Mouse (Mus musculus) forebrain, embryonic 11.5 days (tissue): ENCODE measurements around the gene Alkbh7. TPM values are rescaled to one million over a fixed set of nuclear protein-coding genes. Genes with fewer than 3 reads are reported as not detected.

Experiments
- ATAC-seq: fragments of 200-750 bp; cut with Nextera tagmentation; replicated peaks from 2 replicates; pipeline ENCODE4 v1.8.0; 2017; ENCODE audit warnings: moderate TSS enrichment; ENCODE audit not compliant: low FRiP score
- DNase-seq: peaks from one replicate; pipeline ENCODE4 v3.0.0-alpha.2; 2017; ENCODE audit warnings: low spot score
- H3K27ac ChIP-seq: fragments of 300-500 bp; sonication (generic); 2 replicates; pipeline ENCODE4 v1.5.1; 2014; ENCODE audit warnings: low read depth, low read length
- H3K27me3 ChIP-seq: fragments of 300-500 bp; sonication (generic); 2 replicates; pipeline ENCODE4 v1.6.1; 2014; ENCODE audit warnings: mild to moderate bottlenecking, low read length, mixed read lengths; ENCODE audit not compliant: control insufficient read depth, insufficient read depth
- H3K36me3 ChIP-seq: fragments of 300-500 bp; sonication (generic); 2 replicates; pipeline ENCODE4 v1.6.1; 2014; ENCODE audit warnings: mild to moderate bottlenecking, low read length, moderate library complexity, mixed read lengths; ENCODE audit not compliant: control insufficient read depth, insufficient read depth
- H3K4me1 ChIP-seq: fragments of 300-500 bp; sonication (generic); replicated peaks from 2 replicates; pipeline ENCODE4 v1.6.1; 2014; ENCODE audit warnings: low read length, mixed read lengths; ENCODE audit not compliant: control insufficient read depth, insufficient read depth
- H3K4me2 ChIP-seq: fragments of 300-500 bp; sonication (generic); 2 replicates; pipeline ENCODE4 v1.6.1; 2014; ENCODE audit warnings: low read depth, mild to moderate bottlenecking, low read length, moderate library complexity, mixed read lengths; ENCODE audit not compliant: severe bottlenecking
- H3K4me3 ChIP-seq: fragments of 300-500 bp; sonication (generic); 2 replicates; pipeline ENCODE4 v1.5.1; 2014; ENCODE audit warnings: low read depth, low read length
- H3K9ac ChIP-seq: fragments of 300-500 bp; sonication (generic); 2 replicates; pipeline ENCODE4 v1.6.1; 2014; ENCODE audit warnings: low read length
- H3K9me3 ChIP-seq: fragments of 300-500 bp; sonication (generic); 2 replicates; pipeline ENCODE4 v1.6.1; 2016; ENCODE audit warnings: low read length, mixed read lengths; ENCODE audit not compliant: control insufficient read depth
- WGBS: fragments of 180-500 bp; shearing (Covaris S2); extraction: QIAGEN DNeasy Blood & Tissue Kit; methylation state at CpG from one replicate; pipeline ENCODE4 v1.1.7; 2014; 5-methylcytosine and 5-hydroxymethylcytosine counted together
- polyA plus RNA-seq: library from polyadenylated mRNA; unstranded; fragments of >200 nt; fragmentation: Nextera tagmentation; extraction: Ambion mirVana; gene quantifications from 2 replicates; pipeline ENCODE4 v1.2.1, GENCODE M21; 2014

The Alkbh7 gene
- polyA plus RNA-seq, 1 experiment from 2014 or later: 29.3 TPM

DNA sequence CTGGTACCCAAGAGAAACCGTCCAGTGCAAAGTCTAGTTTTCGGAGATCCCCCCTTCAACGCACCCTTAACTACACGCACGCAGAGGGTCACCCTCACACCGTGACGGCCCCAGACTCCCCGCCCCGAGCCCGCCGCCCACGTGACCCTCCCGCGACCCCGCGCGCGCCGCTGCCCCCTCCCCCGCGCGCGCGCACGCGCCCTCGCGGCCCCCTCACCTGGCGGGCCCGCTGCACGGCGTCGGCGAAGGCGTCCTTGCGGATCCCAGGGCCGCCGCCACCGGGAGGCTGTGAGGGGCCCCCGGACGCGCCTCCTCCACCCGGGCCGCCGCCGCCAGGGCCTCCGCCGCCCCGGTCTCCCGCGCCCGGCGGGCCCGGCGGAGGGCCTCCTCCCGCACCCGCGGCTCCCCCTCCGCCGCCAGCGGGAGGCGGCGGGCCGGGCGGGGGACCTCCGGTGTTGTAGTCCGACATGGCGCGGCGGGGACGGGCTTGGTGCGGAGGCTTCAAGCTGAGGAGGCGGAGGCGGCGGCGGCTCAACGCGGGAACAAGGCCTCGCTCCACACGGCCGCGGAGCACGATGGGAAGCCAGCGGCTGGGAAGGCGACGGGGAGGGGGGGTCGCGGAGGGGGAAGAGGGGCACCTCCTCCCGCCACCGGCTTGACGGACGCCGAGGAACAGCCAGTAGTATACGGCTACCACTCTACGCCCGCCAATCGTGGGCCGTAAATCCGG, 34.0 kb downstream of the Alkbh7 start, which contains the start of gene Khsrp:
Khsrp (minus strand) TSS at position 592 of the 730 bp plus-strand sequence.
- DNase-seq (peak; percentile 85), ATAC-seq (peak; percentile 1; the same call in 1 of the 2 replicates)
- H3K27ac ChIP-seq: peak within 1 kb of the TSS; percentile 85
- H3K9ac ChIP-seq: peak within 1 kb of the TSS; percentile 98
- H3K27me3 ChIP-seq: no peaks in the 10 kb centered on the region
- H3K4me2 ChIP-seq: peak within 1 kb of the TSS; percentile 97
- WGBS: under 1% methylated on average over 88 of the region's 99 CpGs
- peaks cover 11% of the 10 kb centered on the region; the same call in 1 of the 2 replicates for H3K4me1 ChIP-seq
- peak within 1 kb of the TSS; percentile 98 for H3K4me3 ChIP-seq
- peaks cover 12% of the 10 kb centered on the region for H3K36me3 ChIP-seq
- no peaks in the 10 kb centered on the region for H3K9me3 ChIP-seq

- peak; percentile 99 for DNase-seq
- Histone ChIP-seq H3K4me3 (peak overlapping the region; percentile 98), H3K4me1 (peaks cover 11% of the 10 kb centered on the region; the same call in 1 of the 2 replicates), H3K27me3 (no peaks in the 10 kb centered on the region), H3K27ac (peak overlapping the region; percentile 82), H3K9ac (peak overlapping the region; percentile 58), H3K9me3 (no peaks in the 10 kb centered on the region), H3K36me3 (peaks cover 8% of the 10 kb centered on the region; the same call in 1 of the 2 replicates), H3K4me2 (peak overlapping the region; percentile 61)
- ATAC-seq: peak; percentile 98
- under 1% methylated on average over 38 of the region's 38 CpGs for WGBS
These were observed 34.7 kb downstream of the Alkbh7 start for GRCm38 (mm10) chr17:57031661-57032420.

DNA sequence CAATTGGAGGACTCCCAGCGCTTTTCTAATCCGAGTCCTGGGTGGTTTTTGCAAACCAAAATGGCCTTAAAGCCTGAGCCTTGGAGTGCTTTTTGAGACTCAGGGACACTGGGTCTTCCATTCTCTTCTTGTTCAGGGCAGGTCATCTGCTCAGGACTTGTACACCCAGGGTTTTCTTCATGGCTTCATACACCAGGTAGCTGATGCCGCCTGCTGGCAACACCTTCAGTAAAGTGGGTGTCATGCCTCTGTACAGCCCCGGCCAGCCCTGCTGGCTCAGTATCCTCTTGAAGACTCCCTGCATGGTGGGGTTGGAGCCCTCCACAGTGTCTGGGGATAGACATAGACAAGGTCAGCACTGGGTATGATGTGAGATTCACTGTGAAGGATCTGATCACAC, 35.7 kb downstream of the Alkbh7 start:
- Histone ChIP-seq H3K27me3 (no peaks in the 10 kb centered on the region), H3K9ac (no peak overlapping the region), H3K27ac (no peak overlapping the region), H3K4me3 (no peak overlapping the region), H3K4me2 (no peak overlapping the region; the same call in 1 of the 2 replicates), H3K36me3 (peaks cover under 1% of the 10 kb centered on the region; the same call in 1 of the 2 replicates), H3K4me1 (peaks cover 11% of the 10 kb centered on the region; the same call in 1 of the 2 replicates), H3K9me3 (no peaks in the 10 kb centered on the region)
- 84% methylated on average over 4 of the region's 4 CpGs for WGBS
- DNase-seq (no peak), ATAC-seq (no peak)

DNA sequence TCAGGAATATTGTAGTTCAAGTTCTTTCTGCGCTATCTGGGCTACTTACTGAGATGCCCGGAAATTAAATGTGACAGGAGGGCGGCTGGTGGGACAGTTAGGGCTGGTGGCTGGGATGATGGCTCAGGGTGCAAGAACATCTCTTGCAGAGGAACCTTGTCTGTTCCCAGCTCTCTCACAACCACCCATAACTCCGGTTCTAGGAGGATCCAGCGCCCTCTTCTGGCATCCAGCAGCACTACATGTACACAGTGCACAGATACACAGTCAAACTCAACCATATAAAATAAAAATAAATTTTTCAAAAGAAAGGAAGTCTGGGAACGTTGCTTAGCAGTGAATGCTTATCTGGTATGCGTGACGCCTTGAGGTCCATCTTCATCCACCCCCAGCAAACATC, 41.8 kb downstream of the Alkbh7 start:
- Histone ChIP-seq H3K36me3 (no peaks in the 10 kb centered on the region), H3K9me3 (no peaks in the 10 kb centered on the region), H3K4me2 (no peak overlapping the region), H3K9ac (no peak overlapping the region), H3K4me1 (no peaks in the 10 kb centered on the region), H3K27ac (no peak overlapping the region), H3K4me3 (no peak overlapping the region), H3K27me3 (no peaks in the 10 kb centered on the region)
- 51% methylated on average over 8 of the region's 8 CpGs for WGBS
- ATAC-seq: no peak
- DNase-seq: no peak

DNA sequence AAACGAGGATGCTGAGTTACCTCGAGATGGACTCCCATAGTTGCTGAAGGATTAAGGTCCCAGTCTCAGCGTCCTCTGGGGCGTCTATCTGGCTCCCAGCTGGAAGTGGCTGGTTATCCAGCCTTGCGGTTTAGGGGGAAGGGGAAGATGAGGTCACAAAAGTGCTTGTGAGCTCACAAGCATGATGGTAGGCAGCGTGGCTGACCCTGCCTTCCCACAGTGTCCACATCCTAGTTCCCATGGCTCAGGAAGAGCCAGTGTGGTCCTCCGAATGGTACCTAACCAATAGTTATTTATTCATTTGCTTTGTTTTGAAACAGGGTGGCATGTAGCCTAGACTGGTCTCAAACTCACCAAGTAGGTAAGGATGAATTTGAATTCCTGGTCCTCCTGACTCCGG, 44.4 kb downstream of the Alkbh7 start, which contains the start of gene Slc25a41:
Slc25a41 (minus strand) TSS at position 101 of the 400 bp plus-strand sequence.
- 75% methylated on average over 8 of the region's 8 CpGs for WGBS
- no peak within 1 kb of the TSS for H3K27ac ChIP-seq
- H3K4me3 ChIP-seq: no peak within 1 kb of the TSS
- ATAC-seq (no peak), DNase-seq (no peak)
- no peaks in the 10 kb centered on the region for H3K36me3 ChIP-seq
- no peaks in the 10 kb centered on the region for H3K9me3 ChIP-seq
- no peak within 1 kb of the TSS for H3K4me2 ChIP-seq
- H3K27me3 ChIP-seq: no peaks in the 10 kb centered on the region
- H3K9ac ChIP-seq: no peak within 1 kb of the TSS
- no peaks in the 10 kb centered on the region for H3K4me1 ChIP-seq

DNA sequence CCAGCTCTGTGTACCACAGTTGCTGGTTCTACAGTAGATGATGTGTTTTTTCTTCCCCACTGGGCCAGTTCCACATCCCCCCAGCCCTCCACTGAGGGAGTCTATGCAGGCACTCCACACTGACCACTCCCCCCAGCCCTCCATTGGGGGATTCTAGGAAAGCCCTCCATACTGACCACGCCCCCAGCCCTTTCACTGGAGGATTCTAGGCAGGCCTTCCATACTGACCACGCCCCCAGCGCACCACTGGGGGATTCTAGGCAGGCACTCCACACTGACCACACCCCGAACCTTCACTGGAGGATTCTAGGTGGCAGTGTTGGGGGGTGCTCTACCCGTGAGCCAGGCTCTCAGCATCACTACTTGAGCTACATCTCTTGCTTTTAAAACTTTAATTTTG, 50.3 kb downstream of the Alkbh7 start:
- ATAC-seq (peak; percentile 64; the same call in 1 of the 2 replicates), DNase-seq (no peak)
- Histone ChIP-seq H3K4me3 (no peak overlapping the region), H3K9me3 (no peaks in the 10 kb centered on the region), H3K27me3 (no peaks in the 10 kb centered on the region), H3K36me3 (no peaks in the 10 kb centered on the region), H3K4me2 (no peak overlapping the region), H3K4me1 (no peaks in the 10 kb centered on the region), H3K9ac (no peak overlapping the region), H3K27ac (no peak overlapping the region)
- WGBS: 43% methylated on average over 5 of the region's 5 CpGs

GRCm38 (mm10) chr17:57048816-57049215, 51.7 kb downstream of the Alkbh7 start:
- WGBS: 97% methylated on average over 3 of the region's 3 CpGs
- no peak overlapping the region for H3K27ac ChIP-seq
- no peaks in the 10 kb centered on the region for H3K27me3 ChIP-seq
- H3K4me1 ChIP-seq: no peaks in the 10 kb centered on the region
- H3K4me3 ChIP-seq: no peak overlapping the region
- no peak overlapping the region for H3K9ac ChIP-seq
- ATAC-seq (no peak), DNase-seq (no peak)
- H3K9me3 ChIP-seq: no peaks in the 10 kb centered on the region
- no peaks in the 10 kb centered on the region for H3K36me3 ChIP-seq
- H3K4me2 ChIP-seq: no peak overlapping the region
